Mouse (Mus musculus): ENCODE data around the gene Platr17.

DNA sequence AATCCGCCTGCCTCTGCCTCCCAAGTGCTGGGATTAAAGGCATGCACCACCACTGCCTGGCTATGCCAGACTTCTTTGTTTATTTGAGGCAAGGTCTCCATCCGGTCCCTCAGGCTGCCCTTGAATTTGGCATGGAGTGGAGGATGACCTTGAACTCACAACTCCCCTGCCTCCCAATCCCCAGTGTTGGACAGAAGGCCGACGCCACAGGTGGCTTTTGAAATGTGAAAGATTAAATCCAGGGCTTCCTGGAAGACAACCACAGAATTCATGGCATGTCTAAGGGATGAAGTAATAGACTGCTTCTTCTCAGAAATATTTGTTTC, 4.0 kb upstream of the Platr17 start:
- no peak for TF ChIP-seq CTCF (IDR thresholded peaks at IDR 0.05; ENCODE audit: insufficient read depth, low read length)
- no peak for TF ChIP-seq POLR2A (IDR thresholded peaks at IDR 0.05; ENCODE audit: borderline replicate concordance, extremely low read depth, low read depth, low read length)
